Mouse (Mus musculus) ES-Bruce4 (cell line): ENCODE results near the gene Pigv. TPM values are rescaled to one million over a fixed set of nuclear protein-coding genes. Genes with fewer than 3 reads are reported as not detected.

Experiments used
- H3K27ac ChIP-seq: 2 replicates; pipeline ENCODE4 v1.5.1; 2012; ENCODE audit warnings: low read length, inconsistent platforms; ENCODE audit not compliant: insufficient read depth
- H3K27me3 ChIP-seq: 2 replicates; pipeline ENCODE4 v1.6.1; 2012; ENCODE audit warnings: mild to moderate bottlenecking, low read length, inconsistent platforms; ENCODE audit not compliant: control insufficient read depth, poor library complexity, insufficient read depth, severe bottlenecking
- H3K36me3 ChIP-seq: 2 replicates; pipeline ENCODE4 v1.6.1; 2012; ENCODE audit warnings: inconsistent platforms, mild to moderate bottlenecking, low read length, moderate library complexity; ENCODE audit not compliant: control insufficient read depth, poor library complexity, insufficient read depth, severe bottlenecking
- H3K4me1 ChIP-seq: one replicate; pipeline ENCODE4 v1.8.1; 2011; ENCODE audit warnings: low read length; ENCODE audit not compliant: control insufficient read depth, insufficient read depth
- H3K4me3 ChIP-seq: 2 replicates; pipeline ENCODE4 v1.5.1; 2011; ENCODE audit warnings: low read depth, mild to moderate bottlenecking, low read length
- H3K9ac ChIP-seq: 2 replicates; pipeline ENCODE4 v1.6.1; 2012; ENCODE audit warnings: low read depth, mild to moderate bottlenecking, inconsistent platforms; ENCODE audit not compliant: poor library complexity, severe bottlenecking
- H3K9me3 ChIP-seq: replicated peaks from 2 replicates; pipeline ENCODE4 v1.6.1; 2012; ENCODE audit warnings: mild to moderate bottlenecking, low read length, inconsistent platforms; ENCODE audit not compliant: control insufficient read depth, poor library complexity, insufficient read depth, severe bottlenecking
- CTCF ChIP-seq: IDR thresholded peaks from one replicate; pipeline ENCODE4 v1.8.1; 2011; ENCODE audit warnings: low read depth, low read length
- EP300 ChIP-seq: IDR thresholded peaks from 2 replicates; pipeline ENCODE4 v1.6.1; 2011; ENCODE audit warnings: low read depth, low read length; ENCODE audit not compliant: insufficient read depth
- POLR2A ChIP-seq: IDR thresholded peaks from one replicate; pipeline ENCODE4 v1.8.1; 2011; ENCODE audit warnings: low read length; ENCODE audit not compliant: insufficient read depth
- polyA plus RNA-seq: library from polyadenylated mRNA; stranded (reverse); fragments of >200 nt; gene quantifications from 2 replicates; pipeline ENCODE4 v1.2.4, GENCODE M21; 2011; ENCODE audit warnings: low read depth; ENCODE audit not compliant: missing spikeins, insufficient read depth, insufficient read length

The Pigv gene
- polyA plus RNA-seq, 1 experiment: 15.2 TPM

DNA sequence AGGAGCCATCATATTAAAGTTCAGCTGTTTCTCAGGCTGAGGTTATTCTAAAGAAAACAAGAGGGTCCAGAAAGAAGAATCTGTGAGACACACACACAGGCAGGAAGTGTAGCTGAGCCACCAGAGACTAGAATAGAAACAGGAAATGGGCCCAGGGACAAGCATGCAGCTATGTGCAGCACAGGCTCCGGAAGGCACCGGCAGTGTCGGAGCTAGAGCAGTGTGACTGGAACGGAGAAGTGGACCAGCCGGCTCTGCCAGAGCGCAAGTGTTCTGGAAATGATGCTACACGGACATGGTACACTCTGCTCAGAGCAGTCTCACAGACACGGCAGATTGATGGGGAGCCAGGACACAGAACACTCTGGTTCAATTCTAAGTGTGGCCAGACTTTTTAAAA lies 34.5 kb upstream of the Pigv start:
- Histone ChIP-seq H3K27ac (peak overlapping the region; percentile 66; the same call in 1 of the 2 replicates), H3K4me1 (peaks cover 2% of the 10 kb centered on the region), H3K27me3 (no peaks in the 10 kb centered on the region), H3K4me3 (no peak overlapping the region), H3K36me3 (peaks cover 61% of the 10 kb centered on the region), H3K9me3 (no peaks in the 10 kb centered on the region), H3K9ac (no peak overlapping the region)
- TF ChIP-seq EP300 (0 out of 2 replicates have a peak, but pooled peaks have one; percentile 10), POLR2A (no peak)

DNA sequence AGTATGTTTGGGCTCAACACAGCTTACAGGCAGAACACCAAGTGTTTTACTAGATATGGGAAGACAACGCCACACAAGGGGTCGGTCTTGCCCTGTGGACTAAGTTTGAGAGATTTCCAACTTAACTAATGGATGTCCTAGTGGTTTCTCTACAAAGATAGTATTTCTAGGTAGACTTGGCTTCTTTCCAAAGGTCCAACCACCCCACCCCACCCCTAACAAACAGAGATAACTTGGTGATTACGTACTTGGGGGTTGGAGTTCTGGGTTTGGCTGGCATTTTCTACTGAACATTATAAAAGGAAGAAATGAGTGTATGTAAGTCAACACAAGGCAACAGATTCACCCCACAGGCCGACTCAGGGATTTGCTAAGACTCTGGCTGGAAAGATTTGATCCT lies 32.6 kb upstream of the Pigv start:
- Histone ChIP-seq H3K27ac (no peak overlapping the region), H3K27me3 (no peaks in the 10 kb centered on the region), H3K9me3 (no peaks in the 10 kb centered on the region), H3K9ac (no peak overlapping the region), H3K4me1 (peaks cover 2% of the 10 kb centered on the region), H3K36me3 (peaks cover 60% of the 10 kb centered on the region), H3K4me3 (no peak overlapping the region)
- no peak for TF ChIP-seq POLR2A
- TF ChIP-seq CTCF: no peak
- no peak for TF ChIP-seq EP300

DNA sequence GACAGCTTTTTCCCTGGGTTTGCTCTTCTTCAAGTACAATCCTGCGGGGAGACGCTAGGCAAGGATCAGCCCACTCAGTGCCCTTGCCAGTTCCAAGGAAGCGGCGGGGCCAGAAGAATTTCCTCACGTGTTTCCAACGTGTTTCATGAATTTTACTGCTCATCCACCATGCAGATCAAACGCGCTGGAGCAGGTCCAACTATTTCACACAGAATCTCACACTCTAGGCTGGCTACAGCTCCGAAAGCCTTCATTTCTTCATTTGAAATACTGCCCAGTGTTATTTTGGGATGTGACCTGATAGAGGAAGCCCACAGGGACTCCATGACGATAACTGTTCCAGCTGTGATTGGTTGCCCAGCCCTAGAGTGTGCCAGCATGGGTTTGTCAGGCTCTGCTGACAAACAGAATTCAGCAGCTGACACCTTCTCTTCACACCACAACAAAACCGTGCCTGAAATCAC lies 28.5 kb upstream of the Pigv start:
- H3K36me3 ChIP-seq: peaks cover 56% of the 10 kb centered on the region
- H3K27me3 ChIP-seq: no peaks in the 10 kb centered on the region
- no peaks in the 10 kb centered on the region for H3K9me3 ChIP-seq
- no peak overlapping the region for H3K4me3 ChIP-seq
- no peaks in the 10 kb centered on the region for H3K4me1 ChIP-seq
- H3K9ac ChIP-seq: no peak overlapping the region
- H3K27ac ChIP-seq: no peak overlapping the region
- TF ChIP-seq POLR2A: no peak
- TF ChIP-seq EP300: no peak
- TF ChIP-seq CTCF: no peak

DNA sequence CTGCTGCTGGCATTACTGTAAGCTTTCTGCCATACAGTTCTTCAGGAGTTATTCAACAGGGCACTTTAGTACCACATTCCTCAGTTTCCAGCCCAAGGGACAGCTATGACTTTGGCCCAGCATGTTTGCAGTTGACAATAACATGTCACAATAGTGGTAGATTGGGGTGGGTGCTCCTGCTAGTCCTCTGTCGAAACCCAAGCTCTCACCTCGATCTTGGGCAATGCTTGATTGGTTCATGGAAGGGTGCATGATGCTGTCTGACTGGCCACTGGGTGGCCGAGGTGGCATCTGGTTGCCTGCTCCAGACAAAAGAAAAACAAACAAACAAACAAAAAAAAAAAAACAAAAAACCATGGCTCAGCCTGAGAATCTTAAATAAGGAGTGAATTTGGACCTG lies 22.9 kb upstream of the Pigv start:
- Histone ChIP-seq H3K27ac (no peak overlapping the region), H3K4me1 (no peaks in the 10 kb centered on the region), H3K4me3 (no peak overlapping the region), H3K27me3 (no peaks in the 10 kb centered on the region), H3K9me3 (no peaks in the 10 kb centered on the region), H3K36me3 (peaks cover 73% of the 10 kb centered on the region), H3K9ac (no peak overlapping the region)
- TF ChIP-seq EP300: no peak
- no peak for TF ChIP-seq CTCF
- no peak for TF ChIP-seq POLR2A

DNA sequence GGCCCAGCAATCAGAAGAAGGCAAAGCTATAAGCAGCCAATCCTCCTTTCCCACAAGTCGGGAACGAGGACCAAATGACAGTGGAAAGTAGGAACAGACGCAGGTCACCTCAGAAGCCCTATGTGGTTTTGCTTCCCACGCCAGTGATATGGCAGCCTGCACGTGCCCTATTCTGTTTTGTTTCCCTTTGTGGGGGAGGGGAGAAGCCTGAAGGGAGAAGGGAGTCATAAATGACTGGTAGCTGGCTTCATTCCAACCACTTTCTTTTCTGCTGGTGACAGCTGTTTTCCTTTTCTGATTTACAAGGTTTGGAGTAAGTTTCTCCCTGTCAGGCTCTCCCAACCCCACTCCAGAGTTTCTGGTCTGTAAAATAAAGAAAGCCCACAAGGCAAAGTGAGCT lies 17.8 kb upstream of the Pigv start:
- no peak overlapping the region for H3K9ac ChIP-seq
- no peaks in the 10 kb centered on the region for H3K27me3 ChIP-seq
- no peaks in the 10 kb centered on the region for H3K9me3 ChIP-seq
- TF ChIP-seq POLR2A (no peak), EP300 (no peak), CTCF (no peak)
- H3K4me1 ChIP-seq: no peaks in the 10 kb centered on the region
- H3K4me3 ChIP-seq: no peak overlapping the region
- peaks cover 89% of the 10 kb centered on the region for H3K36me3 ChIP-seq
- no peak overlapping the region for H3K27ac ChIP-seq

DNA sequence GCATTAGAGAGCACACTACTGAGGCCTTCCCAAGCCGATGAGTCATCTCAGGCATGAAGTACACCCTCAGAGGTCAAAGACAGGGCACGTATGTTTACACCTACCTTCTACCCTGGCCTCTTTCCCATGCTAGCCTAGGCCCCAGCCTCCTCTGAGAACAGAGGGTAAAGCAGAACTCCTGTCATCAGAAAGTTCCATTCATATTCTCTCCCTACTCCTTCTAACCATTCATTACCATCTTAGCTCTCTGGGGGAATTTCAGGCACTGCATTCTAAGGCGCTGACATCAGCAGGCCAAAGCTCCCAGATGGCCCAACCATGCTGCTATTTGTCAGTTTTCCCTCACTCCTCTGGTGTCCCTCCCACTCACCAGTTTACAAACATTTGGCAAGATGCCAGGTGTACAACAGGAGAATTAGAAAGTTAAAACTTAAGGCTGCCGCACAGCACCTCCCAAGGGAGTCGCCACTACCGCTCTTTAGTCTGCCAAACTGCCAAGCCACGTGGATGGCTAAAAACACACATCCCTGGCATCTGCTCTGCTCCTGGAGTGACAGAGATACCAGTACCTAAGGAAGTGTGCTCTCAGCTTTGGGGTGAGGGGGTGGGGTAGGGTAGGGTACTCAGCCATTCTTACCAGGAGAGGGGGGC lies 16.1 kb upstream of the Pigv start:
- H3K4me1 ChIP-seq: no peaks in the 10 kb centered on the region
- no peak overlapping the region for H3K27ac ChIP-seq
- H3K36me3 ChIP-seq: peaks cover 90% of the 10 kb centered on the region

More for the DNA sequence above, 16.1 kb upstream of the Pigv start:
- H3K4me3 ChIP-seq: no peak overlapping the region
- no peak overlapping the region for H3K9ac ChIP-seq
- H3K9me3 ChIP-seq: no peaks in the 10 kb centered on the region
- TF ChIP-seq EP300 (no peak), POLR2A (no peak), CTCF (no peak)
- no peaks in the 10 kb centered on the region for H3K27me3 ChIP-seq
